Mouse (Mus musculus) forebrain, embryonic 11.5 days (tissue): ENCODE measurements around the gene Lrrn3. TPM values are rescaled to one million over a fixed set of nuclear protein-coding genes. Genes with fewer than 3 reads are reported as not detected.

Source experiments
- ATAC-seq: fragments of 200-750 bp; cut with Nextera tagmentation; replicated peaks from 2 replicates; pipeline ENCODE4 v1.8.0; 2017; ENCODE audit warnings: moderate TSS enrichment; ENCODE audit not compliant: low FRiP score
- DNase-seq: peaks from one replicate; pipeline ENCODE4 v3.0.0-alpha.2; 2017; ENCODE audit warnings: low spot score
- H3K27ac ChIP-seq: fragments of 300-500 bp; sonication (generic); 2 replicates; pipeline ENCODE4 v1.5.1; 2014; ENCODE audit warnings: low read depth, low read length
- H3K27me3 ChIP-seq: fragments of 300-500 bp; sonication (generic); 2 replicates; pipeline ENCODE4 v1.6.1; 2014; ENCODE audit warnings: mild to moderate bottlenecking, low read length, mixed read lengths; ENCODE audit not compliant: control insufficient read depth, insufficient read depth
- H3K36me3 ChIP-seq: fragments of 300-500 bp; sonication (generic); 2 replicates; pipeline ENCODE4 v1.6.1; 2014; ENCODE audit warnings: mild to moderate bottlenecking, low read length, moderate library complexity, mixed read lengths; ENCODE audit not compliant: control insufficient read depth, insufficient read depth
- H3K4me1 ChIP-seq: fragments of 300-500 bp; sonication (generic); replicated peaks from 2 replicates; pipeline ENCODE4 v1.6.1; 2014; ENCODE audit warnings: low read length, mixed read lengths; ENCODE audit not compliant: control insufficient read depth, insufficient read depth
- H3K4me2 ChIP-seq: fragments of 300-500 bp; sonication (generic); 2 replicates; pipeline ENCODE4 v1.6.1; 2014; ENCODE audit warnings: low read depth, mild to moderate bottlenecking, low read length, moderate library complexity, mixed read lengths; ENCODE audit not compliant: severe bottlenecking
- H3K4me3 ChIP-seq: fragments of 300-500 bp; sonication (generic); 2 replicates; pipeline ENCODE4 v1.5.1; 2014; ENCODE audit warnings: low read depth, low read length
- H3K9ac ChIP-seq: fragments of 300-500 bp; sonication (generic); 2 replicates; pipeline ENCODE4 v1.6.1; 2014; ENCODE audit warnings: low read length
- H3K9me3 ChIP-seq: fragments of 300-500 bp; sonication (generic); 2 replicates; pipeline ENCODE4 v1.6.1; 2016; ENCODE audit warnings: low read length, mixed read lengths; ENCODE audit not compliant: control insufficient read depth
- WGBS: fragments of 180-500 bp; shearing (Covaris S2); extraction: QIAGEN DNeasy Blood & Tissue Kit; methylation state at CpG from one replicate; pipeline ENCODE4 v1.1.7; 2014; 5-methylcytosine and 5-hydroxymethylcytosine counted together
- polyA plus RNA-seq: library from polyadenylated mRNA; unstranded; fragments of >200 nt; fragmentation: Nextera tagmentation; extraction: Ambion mirVana; gene quantifications from 2 replicates; pipeline ENCODE4 v1.2.1, GENCODE M21; 2014

Lrrn3 gene
- 23.5 and 24.0 TPM in 2 replicates for polyA plus RNA-seq

DNA sequence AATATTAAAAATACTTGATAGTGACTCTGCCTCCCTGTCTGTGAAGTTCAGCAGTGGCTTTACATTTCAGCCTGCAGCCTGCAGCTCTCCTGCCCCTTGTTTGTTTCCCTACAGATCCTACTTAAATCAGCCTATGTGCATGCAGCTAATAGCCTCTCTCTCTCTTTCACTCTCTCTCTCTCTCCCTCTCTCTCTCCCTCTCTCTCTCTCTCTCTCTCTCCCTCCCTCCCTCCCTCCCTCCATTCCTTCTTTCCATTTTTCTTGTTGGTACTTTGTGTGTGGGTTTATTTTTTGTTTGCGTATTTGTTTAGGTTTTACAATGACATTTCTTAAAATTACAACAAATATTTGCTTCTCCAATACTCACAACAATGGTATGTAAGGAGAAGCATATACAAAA is at the start of gene Lrrn3:
Gene Lrrn3, minus strand, starts transcription at position 101 of the 400 bp plus-strand sequence.
- Histone ChIP-seq H3K9ac (peak within 1 kb of the TSS; percentile 62), H3K27me3 (no peaks in the 10 kb centered on the region), H3K4me1 (peaks cover 12% of the 10 kb centered on the region), H3K27ac (no peak within 1 kb of the TSS), H3K9me3 (no peaks in the 10 kb centered on the region), H3K4me2 (peak within 1 kb of the TSS; percentile 55), H3K36me3 (no peaks in the 10 kb centered on the region), H3K4me3 (peak within 1 kb of the TSS; percentile 28)
- DNase-seq (no peak), ATAC-seq (no peak)
- WGBS, result 100% methylated on average over 1 of the region's 1 CpGs

GRCm38 (mm10) chr12:41528410-41528809 is 42.2 kb upstream of the Lrrn3 start:
- Histone ChIP-seq H3K27ac (no peak overlapping the region), H3K4me3 (no peak overlapping the region), H3K27me3 (no peaks in the 10 kb centered on the region), H3K36me3 (no peaks in the 10 kb centered on the region), H3K4me1 (no peaks in the 10 kb centered on the region), H3K9me3 (no peaks in the 10 kb centered on the region), H3K4me2 (no peak overlapping the region), H3K9ac (no peak overlapping the region)
- ATAC-seq (peak; percentile 42; the same call in 1 of the 2 replicates), DNase-seq (no peak)
- 89% methylated on average over 4 of the region's 4 CpGs for WGBS

DNA sequence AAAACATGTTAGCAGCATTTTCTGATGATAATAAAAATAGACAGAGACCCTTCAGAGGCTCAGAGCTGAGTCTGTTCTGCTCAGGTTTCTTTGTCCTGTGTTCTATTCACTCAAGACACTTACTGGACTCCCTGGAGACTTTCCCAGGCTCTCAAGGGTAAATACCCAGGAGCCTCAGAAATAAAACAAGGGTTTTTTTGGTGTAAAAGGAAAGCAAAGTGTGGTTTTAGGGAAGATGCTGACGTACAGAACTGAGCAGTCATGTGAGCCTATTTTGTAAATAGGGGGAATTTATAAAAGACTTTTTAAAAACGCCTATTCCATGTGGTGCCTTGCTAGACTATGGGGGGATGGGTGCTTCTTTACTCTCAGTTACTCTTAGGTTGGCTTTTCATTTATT is 40.5 kb upstream of the Lrrn3 start:
- H3K27me3 ChIP-seq, result no peaks in the 10 kb centered on the region
- no peak overlapping the region for H3K4me3 ChIP-seq
- H3K4me1 ChIP-seq, result no peaks in the 10 kb centered on the region
- H3K4me2 ChIP-seq, result no peak overlapping the region
- ATAC-seq (no peak), DNase-seq (no peak)
- no peak overlapping the region for H3K27ac ChIP-seq
- no peaks in the 10 kb centered on the region for H3K36me3 ChIP-seq
- 29% methylated on average over 2 of the region's 2 CpGs for WGBS
- H3K9me3 ChIP-seq, result no peaks in the 10 kb centered on the region
- no peak overlapping the region for H3K9ac ChIP-seq

DNA sequence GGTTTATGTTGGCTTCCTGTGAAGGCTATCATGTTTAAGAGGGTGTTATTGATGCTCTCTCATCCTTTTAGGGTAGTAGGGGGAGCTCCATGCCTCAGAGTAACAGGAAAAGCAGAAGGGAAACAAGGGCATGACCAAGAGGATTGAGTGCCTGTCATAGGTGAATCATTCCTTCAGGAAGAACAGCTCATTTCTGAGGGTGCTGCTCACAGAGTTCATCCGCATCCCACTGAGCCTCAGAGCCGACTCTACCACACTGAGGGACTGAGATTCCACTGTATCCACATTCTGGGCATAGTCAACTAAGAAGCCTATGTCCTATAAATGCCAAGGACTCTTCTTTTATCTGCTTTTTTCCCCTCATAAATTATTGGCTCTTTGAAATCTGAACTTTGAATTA is 35.4 kb upstream of the Lrrn3 start:
- no peak overlapping the region for H3K27ac ChIP-seq
- H3K4me3 ChIP-seq, result no peak overlapping the region
- H3K4me1 ChIP-seq, result no peaks in the 10 kb centered on the region
- no peak for DNase-seq
- no peaks in the 10 kb centered on the region for H3K36me3 ChIP-seq
- 85% methylated on average over 2 of the region's 2 CpGs for WGBS
- H3K9ac ChIP-seq, result no peak overlapping the region
- ATAC-seq, result no peak
- H3K9me3 ChIP-seq, result no peaks in the 10 kb centered on the region
- no peaks in the 10 kb centered on the region for H3K27me3 ChIP-seq
- H3K4me2 ChIP-seq, result no peak overlapping the region

GRCm38 (mm10) chr12:41520326-41520725 is 34.1 kb upstream of the Lrrn3 start:
- DNase-seq (no peak), ATAC-seq (no peak)
- Histone ChIP-seq H3K27me3 (no peaks in the 10 kb centered on the region), H3K27ac (no peak overlapping the region), H3K4me1 (no peaks in the 10 kb centered on the region), H3K4me2 (no peak overlapping the region), H3K4me3 (no peak overlapping the region), H3K36me3 (no peaks in the 10 kb centered on the region), H3K9me3 (no peaks in the 10 kb centered on the region), H3K9ac (no peak overlapping the region)
- WGBS, result 84% methylated on average over 2 of the region's 2 CpGs

- Histone ChIP-seq H3K4me1 (no peaks in the 10 kb centered on the region), H3K27me3 (no peaks in the 10 kb centered on the region), H3K36me3 (no peaks in the 10 kb centered on the region), H3K9me3 (no peaks in the 10 kb centered on the region), H3K4me2 (no peak overlapping the region), H3K4me3 (no peak overlapping the region), H3K9ac (no peak overlapping the region), H3K27ac (no peak overlapping the region)
- DNase-seq, result no peak
- ATAC-seq, result no peak
- WGBS, result 64% methylated on average over 5 of the region's 5 CpGs
Measured at GRCm38 (mm10) chr12:41518897-41519296, 32.7 kb upstream of the Lrrn3 start.

DNA sequence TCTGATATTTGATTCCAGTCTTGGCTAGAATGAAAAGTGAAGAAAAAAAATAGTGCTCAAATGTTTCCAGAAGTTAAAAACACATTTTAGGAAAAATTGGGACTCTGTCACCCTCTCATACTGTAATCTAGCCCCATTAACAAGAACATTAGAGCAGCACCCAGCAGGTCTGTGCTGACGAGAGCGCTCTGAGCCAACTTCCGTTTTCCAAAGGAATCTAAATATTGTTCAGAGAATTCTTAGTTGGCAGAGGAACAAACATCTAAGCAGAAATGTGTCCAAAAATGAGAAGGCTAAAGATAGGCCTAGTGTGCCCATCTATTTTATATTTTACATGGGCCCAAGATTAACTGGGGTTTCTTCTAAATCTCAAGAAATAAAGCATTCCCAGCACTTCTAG is 24.4 kb upstream of the Lrrn3 start:
- DNase-seq, result no peak
- H3K4me2 ChIP-seq, result no peak overlapping the region
- no peaks in the 10 kb centered on the region for H3K4me1 ChIP-seq
- WGBS, result 92% methylated on average over 3 of the region's 3 CpGs
- H3K9ac ChIP-seq, result no peak overlapping the region
- no peak overlapping the region for H3K4me3 ChIP-seq
- no peaks in the 10 kb centered on the region for H3K9me3 ChIP-seq
- no peak for ATAC-seq
- no peaks in the 10 kb centered on the region for H3K27me3 ChIP-seq
- no peak overlapping the region for H3K27ac ChIP-seq
- no peaks in the 10 kb centered on the region for H3K36me3 ChIP-seq

- 83% methylated on average over 4 of the region's 4 CpGs for WGBS
- DNase-seq (no peak), ATAC-seq (no peak)
Measured at GRCm38 (mm10) chr12:41508610-41509009, 22.4 kb upstream of the Lrrn3 start.

DNA sequence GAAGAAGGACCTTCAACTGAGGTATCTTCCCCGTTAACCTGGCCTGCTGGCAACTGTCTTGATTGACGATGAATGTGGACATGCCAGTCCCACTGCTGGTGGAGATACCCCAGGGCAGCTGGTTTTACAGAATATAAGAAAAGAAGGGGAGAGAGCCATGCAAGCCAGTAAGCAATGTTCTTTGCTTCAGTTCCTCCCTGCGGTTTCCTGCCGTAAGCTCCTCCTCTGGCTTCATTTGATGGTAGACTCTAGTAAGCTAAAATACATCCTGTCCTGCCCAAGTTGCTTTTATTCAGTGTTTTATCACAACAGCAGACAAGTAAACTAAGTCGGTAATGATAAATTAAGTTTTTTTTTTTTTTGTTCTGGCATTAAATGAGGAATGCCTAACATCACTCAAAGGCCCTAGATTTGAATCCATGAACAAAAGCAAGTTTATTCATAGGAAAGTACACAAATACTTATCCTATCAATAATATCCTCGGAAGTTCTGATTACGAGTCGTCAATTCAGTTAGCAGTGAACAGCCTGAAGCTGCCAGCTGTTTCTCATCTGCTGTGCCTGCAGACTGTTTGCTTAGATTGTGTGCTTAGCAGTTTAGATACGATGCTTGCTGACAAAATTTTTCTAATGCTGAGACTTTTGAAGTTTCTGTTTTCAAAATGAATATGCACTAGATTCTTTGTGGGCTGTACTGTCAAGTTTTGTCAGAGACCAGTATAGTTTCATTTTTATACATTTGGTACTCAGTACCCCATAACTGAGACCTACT is 14.0 kb upstream of the Lrrn3 start:
- H3K4me1 ChIP-seq, result no peaks in the 10 kb centered on the region
- ATAC-seq, result no peak

More at GRCm38 (mm10) chr12:41508610-41509009, 22.4 kb upstream of the Lrrn3 start:
- no peak overlapping the region for H3K9ac ChIP-seq
- no peak overlapping the region for H3K4me2 ChIP-seq
- no peak overlapping the region for H3K4me3 ChIP-seq
- no peaks in the 10 kb centered on the region for H3K27me3 ChIP-seq
- H3K9me3 ChIP-seq, result no peaks in the 10 kb centered on the region
- no peaks in the 10 kb centered on the region for H3K4me1 ChIP-seq
- no peak overlapping the region for H3K27ac ChIP-seq
- H3K36me3 ChIP-seq, result no peaks in the 10 kb centered on the region

More for the DNA sequence above, 14.0 kb upstream of the Lrrn3 start:
- no peaks in the 10 kb centered on the region for H3K9me3 ChIP-seq
- no peak overlapping the region for H3K4me3 ChIP-seq
- DNase-seq, result no peak
- no peak overlapping the region for H3K4me2 ChIP-seq
- H3K9ac ChIP-seq, result no peak overlapping the region
- H3K36me3 ChIP-seq, result no peaks in the 10 kb centered on the region
- no peak overlapping the region for H3K27ac ChIP-seq
- 82% methylated on average over 9 of the region's 9 CpGs for WGBS
- no peaks in the 10 kb centered on the region for H3K27me3 ChIP-seq
